Mouse (Mus musculus): ENCODE results near the gene Sema7a.

Sema7a gene

GRCm38 (mm10) chr9:57985304-57985703 lies 45.4 kb downstream of the Sema7a start:
- no peak for DNase-seq

DNA sequence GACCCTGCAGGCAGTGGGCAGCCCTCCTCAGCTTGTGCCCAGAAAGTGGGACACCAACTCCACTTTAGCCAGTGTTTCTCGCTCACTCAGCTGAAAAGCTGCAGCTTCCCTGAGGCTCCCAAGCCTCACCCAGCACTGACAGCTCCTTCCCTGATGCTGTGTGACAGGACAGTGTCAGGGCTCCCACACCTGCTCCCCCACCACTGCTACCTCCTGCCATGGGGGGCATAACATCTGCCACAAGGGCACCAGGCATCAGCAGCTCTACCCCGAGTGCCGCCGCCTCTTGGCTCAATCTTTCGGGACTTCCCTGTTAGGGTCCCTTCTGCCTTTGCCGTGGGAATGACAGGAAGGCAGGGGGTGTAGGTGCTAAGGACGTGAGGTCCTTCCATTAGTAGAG lies 46.4 kb downstream of the Sema7a start:
- DNase-seq, result no peak

GRCm38 (mm10) chr9:57988098-57988497 lies 48.2 kb downstream of the Sema7a start:
- no peak for DNase-seq

DNA sequence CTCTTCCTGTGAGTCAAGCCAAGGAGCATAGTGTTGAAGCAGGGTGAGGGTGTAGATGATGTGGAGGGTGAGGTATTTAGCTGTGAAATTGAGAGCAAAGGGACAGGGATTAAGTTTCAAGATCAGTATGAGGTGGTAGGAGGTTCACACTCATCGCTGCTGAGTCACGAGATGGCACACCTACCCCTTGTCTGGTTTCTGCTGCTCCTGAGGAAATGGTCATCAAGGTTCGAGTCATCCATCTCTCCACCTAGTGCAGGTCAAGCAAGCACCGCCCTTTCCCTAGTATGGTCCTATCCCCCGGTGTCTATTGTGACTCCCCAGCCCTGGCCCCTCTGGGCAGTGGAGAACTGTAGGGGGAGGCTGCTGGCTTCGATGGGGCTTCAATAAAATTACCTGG lies 49.4 kb downstream of the Sema7a start:
- DNase-seq, result no peak

DNA sequence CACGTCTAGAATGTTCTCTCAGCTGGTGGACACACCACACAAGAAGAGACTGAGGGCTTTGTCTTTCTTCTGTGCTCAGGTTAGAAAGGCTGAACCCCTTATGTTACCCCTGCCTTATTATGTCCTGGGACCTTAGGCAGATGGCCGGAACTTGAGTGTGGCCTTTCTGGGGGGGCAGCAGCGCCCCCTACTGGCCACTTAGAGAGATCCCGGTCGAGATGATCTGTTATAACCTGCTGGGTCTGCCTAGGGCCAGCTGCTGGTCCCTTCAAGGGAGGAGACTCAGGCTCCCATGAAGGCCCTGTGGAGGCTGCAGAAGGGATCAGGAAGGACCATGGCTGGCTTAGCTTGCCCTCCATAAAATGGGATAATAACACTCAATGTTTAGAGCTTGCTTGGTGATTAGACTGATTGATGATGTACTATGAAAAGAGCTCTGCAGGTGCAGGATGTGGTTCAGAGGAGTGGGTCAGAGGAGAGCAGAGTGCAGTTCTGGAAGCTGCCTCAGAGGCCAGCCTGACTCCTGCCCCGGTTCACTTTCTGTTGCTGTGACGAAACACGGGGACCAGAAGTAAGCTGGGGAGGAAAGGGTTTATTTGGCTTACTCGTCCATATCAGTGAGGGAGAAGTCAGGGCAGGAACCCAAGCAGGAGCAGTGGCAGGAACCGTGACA lies 50.7 kb downstream of the Sema7a start:
- DNase-seq, result peak; percentile 46

- no peak for DNase-seq
These were observed 52.1 kb downstream of the Sema7a start for GRCm38 (mm10) chr9:57992060-57992459.

GRCm38 (mm10) chr9:57992781-57993591 lies 53.1 kb downstream of the Sema7a start:
- DNase-seq, result no peak

DNA sequence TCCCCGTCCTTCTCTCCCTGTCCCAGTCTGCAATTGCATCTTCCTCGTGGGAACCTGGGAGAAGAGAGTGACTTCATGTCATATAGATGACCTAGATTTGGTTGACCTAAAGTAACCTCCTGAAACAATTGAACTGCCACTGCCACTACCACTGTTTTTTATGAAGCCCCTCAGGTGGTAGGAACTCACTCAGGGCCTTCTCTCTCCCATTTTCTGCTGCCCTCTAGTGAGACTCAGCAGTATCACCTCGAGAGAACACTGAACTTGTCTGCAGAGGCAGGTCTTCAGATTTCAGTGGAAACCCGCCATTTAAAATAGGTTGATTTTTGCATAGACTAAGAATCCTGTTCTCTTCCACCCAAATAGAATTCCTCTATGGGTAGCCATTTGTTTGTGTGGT lies 55.4 kb downstream of the Sema7a start:
- no peak for DNase-seq

- DNase-seq, result peak; percentile 62
These were observed 57.7 kb downstream of the Sema7a start for GRCm38 (mm10) chr9:57997511-57998031.

DNA sequence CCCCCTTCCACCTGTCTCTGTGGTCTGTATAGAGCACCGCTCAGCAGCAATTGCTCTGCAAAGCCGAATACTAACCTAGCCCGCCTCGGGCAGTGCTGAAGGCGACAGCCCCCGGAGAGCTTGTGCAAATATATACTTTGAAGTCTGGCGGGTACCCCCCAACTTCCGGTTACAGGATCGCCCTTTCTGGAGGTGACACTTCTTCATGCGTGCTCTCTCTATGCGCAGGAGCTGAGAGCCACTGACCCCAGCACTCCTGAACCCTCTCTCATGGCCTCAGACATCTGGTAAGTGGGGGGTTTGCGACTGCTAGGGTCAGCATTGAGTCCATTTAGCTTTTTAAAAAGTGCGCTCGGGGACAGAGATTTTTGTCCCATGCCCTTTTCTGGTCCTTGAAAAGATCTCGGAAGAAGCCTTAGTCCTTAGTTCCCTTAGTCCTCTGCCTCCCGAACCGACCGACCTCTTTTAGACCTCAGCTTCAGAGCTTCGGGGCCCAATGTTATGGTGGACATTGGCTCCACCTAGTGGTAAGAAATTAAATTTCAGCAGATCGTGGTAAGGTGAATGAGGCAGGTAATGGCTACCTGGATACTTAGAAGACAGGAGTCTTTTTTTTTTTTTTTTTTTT lies 58.2 kb downstream of the Sema7a start:
- DNase-seq, result peak; percentile 85

- DNase-seq, result no peak
These were observed 58.8 kb downstream of the Sema7a start for GRCm38 (mm10) chr9:57998685-57999084.

- peak; percentile 43 for DNase-seq
These were observed 59.8 kb downstream of the Sema7a start for GRCm38 (mm10) chr9:57999676-58000075.

DNA sequence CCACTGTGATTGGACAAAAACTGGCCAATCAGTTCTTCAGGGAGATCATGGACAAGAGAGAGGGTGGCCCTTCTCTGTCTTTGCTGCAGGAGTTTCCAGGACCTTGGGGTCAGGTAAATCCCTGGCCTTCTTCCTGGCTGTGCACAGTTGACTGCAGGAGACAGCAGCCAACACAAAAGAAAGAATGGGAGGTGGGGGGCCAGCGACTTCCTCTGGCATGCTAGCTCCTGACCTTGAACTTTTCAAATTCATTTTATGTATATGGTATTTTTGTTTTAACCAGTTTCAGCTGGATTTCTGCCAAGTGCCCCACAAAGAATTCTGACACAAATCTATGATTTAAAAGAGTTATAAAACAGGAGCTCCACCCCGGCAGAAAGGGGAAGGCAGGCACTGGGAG lies 63.4 kb downstream of the Sema7a start:
- no peak for DNase-seq

GRCm38 (mm10) chr9:58005753-58006461 lies 66.0 kb downstream of the Sema7a start, which contains the start of gene Cyp11a1:
TSS of gene Cyp11a1 (plus strand) at chr9:58006411.
- no peak for DNase-seq

GRCm38 (mm10) chr9:58008336-58009014 lies 68.6 kb downstream of the Sema7a start:
- no peak for DNase-seq

DNA sequence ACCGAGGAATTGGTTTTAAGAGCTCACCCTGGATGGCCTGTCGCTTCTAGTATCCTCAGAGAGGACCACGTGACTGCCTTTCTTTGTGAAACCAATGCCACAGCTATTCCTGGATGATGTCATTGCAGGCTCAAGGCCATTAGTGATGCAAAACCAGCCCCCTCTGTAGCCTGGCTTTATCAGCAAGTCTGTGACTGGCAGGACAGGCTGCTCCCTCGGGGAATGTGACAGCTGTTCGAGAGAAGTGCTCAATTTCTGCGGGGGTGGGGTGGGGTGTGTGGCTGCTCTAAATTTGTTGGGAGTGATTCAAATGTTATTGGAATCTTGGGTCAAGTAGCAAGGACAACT lies 69.1 kb downstream of the Sema7a start:
- DNase-seq, result no peak

- no peak for DNase-seq
These were observed 69.7 kb downstream of the Sema7a start for GRCm38 (mm10) chr9:58009588-58009987.

DNA sequence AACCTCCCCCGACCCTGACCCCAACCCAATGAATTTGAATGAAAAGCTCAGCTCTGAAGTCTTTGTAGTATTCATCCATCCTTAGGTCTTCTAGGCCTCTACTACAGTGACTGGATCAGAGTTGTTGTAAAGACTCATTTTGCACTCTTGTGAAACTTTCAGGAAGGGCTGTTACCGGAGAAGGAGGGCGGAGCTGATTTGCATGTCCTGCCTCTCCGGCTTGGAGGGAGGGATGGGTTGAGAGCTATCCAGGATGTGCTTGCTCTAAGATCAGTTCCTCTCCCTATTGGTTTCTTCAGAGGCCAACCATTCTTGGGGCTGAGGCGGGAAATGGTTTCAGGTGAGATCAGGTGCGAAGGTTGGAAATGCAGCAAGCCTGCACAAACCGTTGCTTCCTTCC lies 71.1 kb downstream of the Sema7a start:
- DNase-seq, result no peak

GRCm38 (mm10) chr9:58011552-58011951 lies 71.6 kb downstream of the Sema7a start:
- no peak for DNase-seq
